Mouse (Mus musculus) heart, postnatal 0 days (tissue): Measurements from ENCODE around the gene Ndrg4.

Source experiments
- CTCF ChIP-seq: IDR thresholded peaks from 2 replicates; pipeline ENCODE4 v1.5.1; 2016; ENCODE audit warnings: antibody characterized with exemption, control low read depth, low read depth
- EP300 ChIP-seq: IDR thresholded peaks from 2 replicates; pipeline ENCODE4 v1.6.1; 2016; ENCODE audit warnings: antibody characterized with exemption, low read depth

GRCm38 (mm10) chr8:95711029-95711428 lies 34.2 kb downstream of the Ndrg4 start:
- TF ChIP-seq CTCF (no peak), EP300 (no peak)
